ENCODE assay signal across 8 mouse cellular contexts in genomic region chr14:76503231-76503851, GRCm38 (mm10). TPM values are rescaled to one million over a fixed set of nuclear protein-coding genes. Genes with fewer than 3 reads are reported as not detected.
DNase-seq lines count a peak whose midpoint lies in the region; ATAC-seq and TF ChIP-seq lines count a peak whose summit lies in the region.

No protein-coding gene starts in this region.

- no peaks in the 10 kb centered on the region; the same call in 1 of the 2 replicates for H3K36me3 ChIP-seq in hindbrain, postnatal 0 days (ENCODE audit: insufficient read depth, low read length)
- H3K36me3 ChIP-seq in midbrain, embryonic 11.5 days (ENCODE audit: control insufficient read depth, insufficient read depth, low read length): peaks cover 5% of the 10 kb centered on the region; the same call in 1 of the 2 replicates

- H3K27me3 ChIP-seq in cerebellum, adult 2 months (ENCODE audit: control insufficient read depth, insufficient read depth, low read length): no peaks in the 10 kb centered on the region
- no peaks in the 10 kb centered on the region for H3K27me3 ChIP-seq in hindbrain, postnatal 0 days (ENCODE audit: insufficient read depth, low read length)
- no peaks in the 10 kb centered on the region for H3K27me3 ChIP-seq in midbrain, embryonic 11.5 days (ENCODE audit: control insufficient read depth, insufficient read depth, low read length)

- peak; percentile 41; the same call in 1 of the 2 replicates for TF ChIP-seq CTCF in cerebellum, adult 2 months (IDR thresholded peaks at IDR 0.05; ENCODE audit: borderline replicate concordance, insufficient read depth, low read depth, low read length)
- TF ChIP-seq CTCF in embryonic fibroblast, embryonic 13.5 days (IDR thresholded peaks at IDR 0.05; ENCODE audit: borderline replicate concordance, insufficient read depth, low read length): no peak
- peak; percentile 70 for TF ChIP-seq CTCF in hindbrain, postnatal 0 days (IDR thresholded peaks at IDR 0.05; ENCODE audit: low read depth)

- intact Hi-C loops in left cerebral cortex, postnatal 4 days (cut with DNase I): loop anchor here (2.0 to 10.0 kb wide), 5 partner anchors 121 to 509 kb away; no protein-coding TSS in a partner anchor

- no peak for TF ChIP-seq POLR2A in cerebellum, adult 2 months (IDR thresholded peaks at IDR 0.05; ENCODE audit: borderline replicate concordance, insufficient read depth, low read length)
- no peak for TF ChIP-seq POLR2A in embryonic fibroblast, embryonic 13.5 days (IDR thresholded peaks at IDR 0.05; ENCODE audit: low read depth, low read length)

- H3K9me3 ChIP-seq in hindbrain, postnatal 0 days (ENCODE audit: low read length): no peaks in the 10 kb centered on the region
- no peaks in the 10 kb centered on the region for H3K9me3 ChIP-seq in midbrain, embryonic 11.5 days (ENCODE audit: control insufficient read depth, low read length)

- peak overlapping the region; percentile 96; the same call in 1 of the 2 replicates for H3K27ac ChIP-seq in cerebellum, adult 2 months (ENCODE audit: insufficient read depth, low read length)
- peak overlapping the region; percentile 53 for H3K27ac ChIP-seq in embryonic fibroblast, embryonic 13.5 days (ENCODE audit: insufficient read depth, low read length)
- H3K27ac ChIP-seq in hindbrain, postnatal 0 days: peak overlapping the region; percentile 100
- H3K27ac ChIP-seq in midbrain, embryonic 11.5 days (ENCODE audit: low read depth, low read length): no peak overlapping the region; the same call in 1 of the 2 replicates

- DNase-seq in cerebellum, adult 2 months: peak; percentile 41 to 72
- DNase-seq in cerebellum, postnatal 4 days (ENCODE audit: low spot score in 2 of 2): no peak
- DNase-seq in Muller cell, postnatal 12 days (ENCODE audit: inconsistent ontology term): peak; percentile 68
- DNase-seq in hindbrain, postnatal 0 days (ENCODE audit: low spot score): peak; percentile 87
- DNase-seq in midbrain, embryonic 11.5 days (ENCODE audit: low spot score, missing footprints): peak; percentile 95
- DNase-seq in urinary bladder, adult 18-20 months (ENCODE audit: low spot score in 2 of 2): no peak
- DNase-seq in left cerebral cortex, postnatal 4 days: no peak

- H3K9ac ChIP-seq in hindbrain, postnatal 0 days (replicated peaks; ENCODE audit: low read length): peak overlapping the region; percentile 99
- peak overlapping the region; percentile 14; the same call in 1 of the 2 replicates for H3K9ac ChIP-seq in midbrain, embryonic 11.5 days (ENCODE audit: low read length)

- peak overlapping the region; percentile 64 for H3K4me2 ChIP-seq in hindbrain, postnatal 0 days (ENCODE audit: low read depth, low read length)
- peak overlapping the region; percentile 86 for H3K4me2 ChIP-seq in midbrain, embryonic 11.5 days

- peak overlapping the region; percentile 91 for H3K4me3 ChIP-seq in cerebellum, adult 2 months (replicated peaks; ENCODE audit: insufficient read depth, low read depth, low read length)
- peak overlapping the region; percentile 13; the same call in 1 of the 2 replicates for H3K4me3 ChIP-seq in embryonic fibroblast, embryonic 13.5 days (ENCODE audit: insufficient read depth, low read length)
- peak overlapping the region; percentile 74 for H3K4me3 ChIP-seq in hindbrain, postnatal 0 days (ENCODE audit: low read length)
- H3K4me3 ChIP-seq in midbrain, embryonic 11.5 days (ENCODE audit: low read depth, low read length): peak overlapping the region; percentile 53

- no peak for ATAC-seq in hindbrain, postnatal 0 days
- no peak for ATAC-seq in midbrain, embryonic 11.5 days (ENCODE audit: low FRiP score)

- 2% methylated on average over 13 of the region's 13 CpGs for WGBS in cerebellum, adult 2 months
- WGBS in hindbrain, postnatal 0 days: 5% methylated on average over 13 of the region's 13 CpGs
- WGBS in midbrain, embryonic 11.5 days: 7% methylated on average over 13 of the region's 13 CpGs

- H3K4me1 ChIP-seq in cerebellum, adult 2 months (ENCODE audit: control insufficient read depth, insufficient read depth, low read length): peaks cover 18% of the 10 kb centered on the region
- no peaks in the 10 kb centered on the region for H3K4me1 ChIP-seq in embryonic fibroblast, embryonic 13.5 days (ENCODE audit: control insufficient read depth, insufficient read depth, low read length)
- H3K4me1 ChIP-seq in hindbrain, postnatal 0 days (ENCODE audit: insufficient read depth, low read length): peaks cover 9% of the 10 kb centered on the region; the same call in 1 of the 2 replicates
- peaks cover 14% of the 10 kb centered on the region for H3K4me1 ChIP-seq in midbrain, embryonic 11.5 days (ENCODE audit: control insufficient read depth, insufficient read depth, low read length)

RNA-seq across cellular contexts. Expression of gene Serp2, which starts 53.3 kb away (rescaled TPM):
- 173 and 177 TPM in 2 replicates for polyA plus RNA-seq in cerebellum, adult 2 months (2012; rRNA removed)
- polyA plus RNA-seq in embryonic fibroblast, embryonic 13.5 days (2011; ENCODE audit: insufficient read length, low read depth, missing spikeins): 2.7 and 3.5 TPM in 2 replicates
- 125 and 187 TPM in 2 replicates for total RNA-seq in hindbrain, postnatal 0 days (2014; rRNA removed)
- 243 and 245 TPM in 2 replicates for polyA plus RNA-seq in hindbrain, postnatal 0 days (2015; fragmentation: Nextera tagmentation; extraction: Ambion mirVana)
- polyA plus RNA-seq in midbrain, embryonic 11.5 days (2014; fragmentation: Nextera tagmentation; extraction: Ambion mirVana): 45.5 and 47.3 TPM in 2 replicates
- total RNA-seq in left cerebral cortex, postnatal 4 days (2021): 100 to 1,000 TPM; 174 to 175 TPM

Comparison
In these comparisons a context has a peak if more than half of its experiments do, and no peak if none do; other contexts are left out.
1. DNase-seq: peak in cerebellum, adult 2 months (2 of 2), Muller cell, postnatal 12 days (single experiment), hindbrain, postnatal 0 days (single experiment) and midbrain, embryonic 11.5 days (single experiment); none in cerebellum, postnatal 4 days (0 of 2), urinary bladder, adult 18-20 months (0 of 2) and left cerebral cortex, postnatal 4 days (single experiment).
2. H3K4me3 ChIP-seq: peak in every context shown above with its lines; median percentile 91 in cerebellum, adult 2 months; 74 in hindbrain, postnatal 0 days; 53 in midbrain, embryonic 11.5 days; 13 in embryonic fibroblast, embryonic 13.5 days.
3. RNA of gene Serp2, which starts 53.3 kb away (polyA plus RNA-seq): 243 to 245 TPM in hindbrain, postnatal 0 days, 173 to 177 TPM in cerebellum, adult 2 months and 45.5 to 47.3 TPM in midbrain, embryonic 11.5 days; 2.7 to 3.5 TPM in embryonic fibroblast, embryonic 13.5 days; every median in the first group is over 10 times any median in the second.